Mouse (Mus musculus): ENCODE data around the gene Tasp1. TPM values are rescaled to one million over a fixed set of nuclear protein-coding genes. Genes with fewer than 3 reads are reported as not detected.
A peak's percentile ranks its signal among the peaks of the same experiment; 100 is the strongest.
"Not testable (repeated sequence)": the region's sequence is repeated elsewhere in the genome, so short reads cannot be mapped to it uniquely, and the experiment has no call there.

Gene Tasp1
- polyA plus RNA-seq, 1 experiment = 4.0 TPM

DNA sequence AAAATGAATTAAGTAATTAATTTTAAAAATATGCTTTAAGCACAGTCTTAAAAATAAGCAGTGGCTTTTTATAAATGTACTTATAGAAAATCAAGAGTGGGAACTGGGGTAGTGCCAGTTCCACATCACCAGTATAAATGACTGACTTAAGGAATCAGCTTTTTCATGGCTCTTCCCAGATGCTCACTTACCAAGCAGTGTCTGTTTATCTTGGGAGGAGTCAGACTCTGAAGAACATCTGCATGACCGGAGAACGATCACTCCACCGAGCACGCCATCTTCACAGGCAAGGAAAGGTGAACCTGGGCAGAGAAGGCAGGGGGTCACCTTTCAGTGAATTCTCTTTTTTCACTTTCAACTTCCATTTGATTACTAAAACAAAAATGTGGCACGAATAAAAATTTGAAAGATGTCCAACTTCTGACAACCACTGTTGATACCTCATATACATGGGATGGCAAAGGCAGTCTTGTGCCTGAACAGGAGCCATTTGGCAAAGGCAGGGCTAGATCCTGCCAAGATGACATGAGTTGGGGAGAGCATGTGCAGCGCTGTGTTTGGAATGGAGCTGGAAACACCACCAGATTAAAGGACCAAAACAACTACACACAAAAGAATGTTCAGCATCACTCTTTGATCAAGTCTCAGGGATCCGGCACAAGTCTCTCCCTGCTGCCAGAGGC lies 182.9 kb downstream of the Tasp1 start:
- peak; percentile 14 for DNase-seq (ENCODE audit: low read depth)

DNA sequence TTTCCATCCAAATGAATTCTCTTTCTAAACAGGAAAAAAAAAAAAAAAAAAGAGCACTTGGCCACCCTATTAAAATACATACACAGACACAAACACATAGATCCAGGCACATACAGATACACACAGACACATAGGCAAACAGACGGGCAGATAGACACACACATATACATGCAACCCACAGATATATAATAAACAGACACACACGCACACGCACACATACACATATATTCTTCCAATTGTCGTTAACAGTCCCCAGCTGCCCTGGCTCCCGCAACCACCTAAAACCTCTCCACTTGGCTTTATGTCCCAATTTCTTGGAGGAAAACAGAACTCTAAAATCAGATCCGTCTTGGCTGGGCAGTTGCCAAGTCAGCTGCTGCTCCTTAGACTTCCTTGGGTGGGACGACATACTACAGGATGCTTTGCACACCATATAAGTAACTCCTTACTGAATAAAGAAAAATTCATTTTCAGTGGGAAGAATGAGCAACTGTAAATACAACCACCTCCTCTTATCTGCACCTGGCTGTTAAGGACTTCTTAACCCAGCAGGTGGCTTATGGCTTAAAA lies 188.5 kb downstream of the Tasp1 start:
- DNase-seq (ENCODE audit: low read depth) = no peak

DNA sequence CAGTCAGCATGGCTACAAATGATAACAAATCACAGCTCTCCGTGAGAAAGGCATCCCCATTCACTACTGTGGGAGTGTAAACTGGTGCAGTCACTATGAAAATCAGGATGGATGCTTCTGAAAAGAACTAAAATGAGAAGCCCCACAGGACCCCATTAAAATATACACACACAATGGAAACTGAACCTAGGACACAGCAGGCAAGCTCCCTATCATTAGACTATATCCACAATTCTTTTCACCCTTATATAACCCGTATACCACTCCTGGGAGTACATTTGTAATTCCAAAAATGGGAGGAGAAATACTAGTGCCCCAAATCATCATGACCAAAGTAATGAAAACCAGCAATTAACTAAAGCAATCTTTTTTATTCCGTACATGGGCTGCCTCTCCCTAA lies 190.7 kb downstream of the Tasp1 start:
- no peak for DNase-seq (ENCODE audit: low read depth)

DNA sequence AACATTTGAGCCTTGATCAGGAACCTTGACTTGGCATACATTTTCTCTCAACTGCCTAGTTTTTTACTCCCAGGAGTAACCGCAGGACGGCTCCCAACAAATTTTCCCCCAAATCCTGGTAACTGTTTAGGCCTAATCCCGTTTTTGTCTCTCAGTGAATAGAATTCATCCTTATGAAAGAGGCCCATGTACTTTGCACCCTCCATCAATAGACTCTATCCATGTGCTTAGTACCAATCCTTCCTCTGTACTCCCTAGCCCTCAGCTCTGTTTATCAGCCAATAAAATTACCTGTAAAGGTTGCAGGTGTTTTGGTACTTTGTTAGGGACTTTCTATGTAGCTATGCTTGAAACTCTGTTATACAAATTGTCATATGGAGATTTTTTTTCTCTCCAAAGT lies 192.4 kb downstream of the Tasp1 start:
- DNase-seq (ENCODE audit: low read depth) = no peak

DNA sequence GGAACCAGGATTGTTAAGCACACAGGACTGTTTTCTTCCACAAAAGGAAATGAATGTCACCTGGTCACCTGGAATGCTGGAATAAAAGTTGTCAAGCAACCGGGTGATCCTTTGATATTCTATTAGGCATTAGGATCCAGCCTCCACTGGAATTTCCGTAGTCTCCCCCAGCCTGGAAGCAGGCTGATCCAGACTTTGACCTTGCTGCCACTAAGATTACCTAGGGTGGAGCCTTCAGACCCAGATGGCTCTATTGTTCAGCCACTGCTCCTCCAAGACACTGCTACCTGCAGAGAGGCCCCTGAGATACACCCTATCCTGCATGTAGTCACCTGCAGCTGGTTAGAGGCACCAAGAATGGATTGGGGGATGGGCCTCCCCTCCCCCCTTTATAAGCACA lies 192.8 kb downstream of the Tasp1 start:
- no peak for DNase-seq (ENCODE audit: low read depth)

DNA sequence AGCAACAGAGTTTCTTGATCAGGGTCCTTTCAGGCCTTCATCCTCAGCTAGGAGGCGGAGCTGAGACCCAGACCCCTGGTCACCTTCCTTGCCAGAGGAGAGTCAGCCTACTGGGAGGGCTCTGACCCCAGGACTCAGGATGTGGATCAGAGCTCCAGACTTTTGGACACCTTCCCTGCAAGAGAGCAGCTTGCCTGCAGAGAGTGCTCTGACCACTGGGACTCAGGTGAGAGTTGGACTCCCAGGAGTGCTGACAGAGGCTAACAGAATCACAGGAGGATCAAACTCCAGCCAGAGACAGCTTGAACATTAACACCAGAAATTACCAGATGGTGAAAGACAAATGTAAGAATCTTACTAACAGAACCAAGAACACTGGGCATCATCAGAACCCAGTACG lies 197.5 kb downstream of the Tasp1 start:
- DNase-seq (ENCODE audit: low read depth) = not testable (repeated sequence)

DNA sequence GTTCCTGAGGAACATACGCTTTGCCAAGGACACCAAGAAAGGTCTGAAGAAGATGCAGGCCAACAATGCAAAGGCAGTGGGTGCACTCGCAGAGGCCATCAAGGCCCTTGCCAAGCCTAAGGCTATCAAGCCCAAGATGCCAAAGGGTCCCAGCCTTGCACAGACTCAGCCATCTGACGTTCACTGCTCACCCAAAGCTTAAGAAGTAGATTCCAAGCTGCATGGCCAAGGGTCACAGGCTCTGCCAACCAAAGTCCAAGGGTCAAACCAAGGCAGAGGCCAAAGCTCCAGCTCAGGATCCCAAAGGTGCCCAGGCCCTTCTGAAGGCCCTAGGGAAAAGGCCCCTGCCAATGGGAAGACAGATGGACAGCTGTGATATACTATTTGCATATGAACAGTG lies 203.2 kb downstream of the Tasp1 start:
- not testable (repeated sequence) for DNase-seq (ENCODE audit: low read depth)

DNA sequence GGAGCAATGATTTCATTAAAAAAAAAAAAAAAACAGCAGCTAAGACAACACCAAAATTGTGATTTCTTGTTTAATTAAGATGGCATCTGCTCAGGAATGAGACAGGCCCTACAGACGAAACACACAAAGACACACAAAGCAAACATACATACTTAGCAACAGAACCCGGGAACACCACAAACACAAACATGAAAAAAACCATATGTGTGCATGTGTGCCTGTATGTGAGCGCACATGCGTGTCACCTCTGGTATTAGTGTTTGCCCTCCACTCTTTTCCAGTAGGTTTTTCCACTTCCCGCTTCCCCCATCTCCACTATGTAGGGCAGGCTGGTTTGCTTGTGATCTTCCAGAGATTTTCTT lies 206.5 kb downstream of the Tasp1 start:
- DNase-seq (ENCODE audit: low read depth) = no peak

DNA sequence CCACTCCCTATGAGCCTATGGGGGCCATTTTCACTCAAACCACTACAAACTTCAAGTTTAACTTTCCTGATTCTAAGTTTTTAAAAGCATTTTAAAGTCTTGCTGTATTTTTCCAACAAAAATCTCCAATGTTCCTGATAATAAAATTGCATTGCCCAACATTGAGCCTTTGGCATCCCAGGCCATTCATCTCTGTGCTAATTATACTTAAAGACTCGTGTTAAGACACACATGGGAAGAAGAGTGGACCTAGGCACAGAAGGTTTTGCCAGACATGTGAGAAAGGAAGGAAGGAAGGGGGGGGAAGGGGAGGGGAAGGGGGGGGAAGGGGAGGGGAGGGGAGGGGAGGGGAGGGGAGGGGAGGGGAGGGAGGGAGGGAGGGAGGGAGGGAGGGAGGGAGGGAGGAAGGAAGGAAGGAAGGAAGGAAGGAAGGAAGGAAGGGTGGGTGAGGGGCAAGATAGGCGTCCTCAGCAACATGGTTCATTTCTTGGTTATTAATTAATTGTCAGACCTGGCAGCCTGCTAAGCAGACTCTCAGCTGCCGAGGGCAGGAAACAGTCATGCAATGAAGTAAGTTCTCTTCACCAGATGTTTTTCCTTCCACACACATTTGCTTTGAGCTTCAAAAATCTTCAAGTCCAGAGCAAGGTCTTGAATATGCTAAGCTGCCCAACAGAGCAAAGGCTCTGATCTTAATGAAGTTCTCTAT lies 207.0 kb downstream of the Tasp1 start:
- DNase-seq (ENCODE audit: low read depth) = no peak

DNA sequence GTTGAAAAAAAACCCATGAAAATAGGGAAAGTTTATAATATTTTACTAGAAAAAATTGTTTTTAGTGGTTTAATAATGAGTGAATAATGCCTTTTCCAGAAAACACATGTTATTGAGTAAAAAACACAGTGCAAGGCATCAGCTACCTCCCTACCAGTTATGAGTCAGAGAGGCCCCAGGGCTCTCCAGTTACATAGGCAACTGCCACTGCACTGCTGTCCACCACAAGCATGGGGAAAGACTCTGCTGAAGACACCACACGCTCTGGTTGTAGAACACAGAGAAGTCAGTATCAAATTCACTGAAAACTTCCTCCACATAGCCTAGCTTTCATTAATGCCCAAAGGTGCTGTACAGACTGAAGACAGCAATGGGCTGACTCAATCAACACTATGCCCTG lies 217.0 kb downstream of the Tasp1 start:
- no peak for DNase-seq (ENCODE audit: low read depth)

DNA sequence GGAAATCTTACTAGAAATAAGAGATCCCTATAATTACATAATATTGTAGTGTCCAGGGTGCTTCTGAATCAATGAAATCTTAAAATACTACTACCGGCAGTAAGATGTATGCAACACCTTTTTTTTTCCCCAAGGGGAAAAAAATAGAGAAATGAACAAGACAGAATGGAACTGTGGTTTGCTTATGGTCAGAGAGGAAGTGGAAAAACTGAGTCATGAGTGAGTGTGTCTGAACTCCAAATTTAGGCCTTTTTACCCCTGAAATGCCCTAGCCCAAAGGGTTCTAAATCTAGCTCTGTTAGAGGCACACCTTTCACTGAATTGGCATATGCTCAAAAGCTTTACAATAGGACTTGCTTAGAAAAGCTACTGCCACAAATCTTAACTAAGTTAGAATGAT lies 225.2 kb downstream of the Tasp1 start:
- DNase-seq (ENCODE audit: low read depth) = no peak

DNA sequence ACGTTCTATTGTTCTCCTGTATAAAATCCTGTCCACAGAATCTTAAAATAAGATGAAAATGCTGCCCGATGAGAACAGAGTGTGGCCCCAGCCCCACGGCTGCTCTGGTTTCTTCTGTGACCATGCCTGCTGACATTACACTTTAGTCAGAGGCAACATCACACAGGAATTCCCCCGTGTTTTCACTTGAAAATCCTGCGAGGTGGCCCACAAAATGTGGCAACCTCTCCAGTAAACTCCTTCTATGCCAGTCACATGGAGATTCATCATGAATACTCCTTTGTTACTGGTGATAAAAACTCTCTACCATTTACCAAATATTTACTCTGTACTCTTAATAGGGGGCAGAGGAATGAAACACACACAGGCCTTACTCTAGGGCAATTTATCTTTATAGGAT lies 225.7 kb downstream of the Tasp1 start:
- no peak for DNase-seq (ENCODE audit: low read depth)

DNA sequence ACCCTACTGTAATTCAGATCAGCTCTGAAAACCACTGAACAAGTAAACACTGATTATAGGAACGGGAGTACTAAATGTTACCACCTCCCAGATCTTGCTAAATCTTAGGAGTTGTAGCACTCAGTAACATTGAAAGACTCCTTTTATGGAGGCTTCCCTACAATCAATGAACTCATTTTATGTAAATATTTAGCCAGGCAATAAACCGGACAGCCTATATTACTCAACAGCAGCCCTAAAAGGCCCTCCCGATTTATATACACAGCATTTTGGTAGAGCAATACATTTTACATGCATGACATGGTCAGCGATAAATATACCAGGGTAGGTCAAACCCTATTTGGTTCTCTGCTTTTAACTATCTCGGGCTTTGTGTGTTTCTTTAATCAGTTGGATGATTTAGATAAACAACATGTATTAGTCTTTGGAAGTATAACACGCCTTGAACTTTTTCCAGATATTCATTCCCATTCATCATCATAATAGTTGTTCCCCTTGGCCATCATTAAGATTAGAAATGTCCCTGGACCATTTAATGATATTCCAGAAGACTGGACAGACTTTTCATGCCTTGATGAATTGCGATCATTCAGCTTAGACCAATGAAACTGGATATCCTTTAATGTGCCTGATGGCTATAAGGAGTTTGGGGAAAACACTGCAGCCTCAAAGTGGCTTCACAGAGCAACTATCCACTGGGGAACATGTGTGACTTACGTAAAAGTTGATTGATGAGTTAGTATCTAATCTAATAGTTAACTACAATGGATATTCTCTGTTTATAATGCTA lies 244.8 kb downstream of the Tasp1 start:
- DNase-seq (ENCODE audit: low read depth) = no peak

DNA sequence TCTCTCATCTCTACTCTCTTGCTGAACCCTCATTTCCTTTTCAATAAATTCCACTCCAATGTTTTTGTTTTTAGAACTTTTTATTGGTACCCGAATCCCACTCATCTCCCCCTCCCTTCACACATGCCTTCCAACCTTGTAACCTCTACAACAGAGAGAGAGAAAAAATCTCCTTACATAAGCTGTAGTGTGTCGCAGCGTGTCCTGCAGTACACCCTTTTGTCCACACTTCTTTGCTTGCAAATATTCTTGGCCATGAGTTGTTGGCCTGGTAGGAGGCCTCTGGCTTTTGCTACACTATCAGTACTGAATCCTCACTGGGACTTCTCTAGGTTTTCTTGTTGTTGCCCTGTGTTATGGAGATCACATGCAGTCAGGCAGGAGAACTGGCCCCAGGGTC lies 249.3 kb downstream of the Tasp1 start:
- DNase-seq (ENCODE audit: low read depth) = no peak

DNA sequence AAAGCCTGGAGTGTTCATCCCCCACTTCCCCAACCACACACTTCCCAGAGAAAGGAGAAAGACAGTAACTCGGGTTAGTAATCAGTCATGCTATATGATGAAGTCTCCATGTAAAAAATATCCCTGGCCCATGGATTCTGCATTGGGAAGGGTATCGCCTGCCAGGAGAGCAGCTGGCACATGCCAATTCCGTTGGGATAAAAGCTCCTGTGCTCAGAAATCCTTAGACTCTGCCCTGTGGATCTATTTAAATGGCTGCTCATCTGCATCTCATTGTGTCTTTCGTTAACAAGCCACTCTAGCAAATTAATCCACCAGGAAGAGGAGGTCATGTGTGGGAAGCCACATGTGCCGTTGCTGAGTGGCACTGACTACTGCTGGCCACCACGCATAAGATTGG lies 258.7 kb downstream of the Tasp1 start:
- DNase-seq (ENCODE audit: low read depth) = no peak

DNA sequence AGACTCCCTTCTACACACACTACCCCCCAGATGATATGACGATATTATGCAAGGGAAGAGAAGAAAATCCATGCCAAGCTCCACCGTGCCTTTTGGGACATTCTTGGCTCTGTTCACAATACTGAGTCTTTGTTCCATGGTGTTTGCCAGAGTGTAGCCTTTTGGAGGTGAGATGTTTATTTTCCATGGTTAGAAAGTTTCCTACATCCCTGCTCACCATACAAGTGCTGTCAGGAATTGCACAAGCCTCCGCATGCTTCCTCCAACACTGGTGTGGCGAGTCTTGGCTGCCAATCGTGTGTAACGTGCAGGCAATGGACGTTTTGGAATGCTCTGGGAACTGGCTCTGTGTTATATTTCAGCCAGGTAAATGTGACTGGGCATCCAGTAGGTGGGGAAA lies 262.6 kb downstream of the Tasp1 start:
- DNase-seq (ENCODE audit: low read depth) = peak; percentile 64

DNA sequence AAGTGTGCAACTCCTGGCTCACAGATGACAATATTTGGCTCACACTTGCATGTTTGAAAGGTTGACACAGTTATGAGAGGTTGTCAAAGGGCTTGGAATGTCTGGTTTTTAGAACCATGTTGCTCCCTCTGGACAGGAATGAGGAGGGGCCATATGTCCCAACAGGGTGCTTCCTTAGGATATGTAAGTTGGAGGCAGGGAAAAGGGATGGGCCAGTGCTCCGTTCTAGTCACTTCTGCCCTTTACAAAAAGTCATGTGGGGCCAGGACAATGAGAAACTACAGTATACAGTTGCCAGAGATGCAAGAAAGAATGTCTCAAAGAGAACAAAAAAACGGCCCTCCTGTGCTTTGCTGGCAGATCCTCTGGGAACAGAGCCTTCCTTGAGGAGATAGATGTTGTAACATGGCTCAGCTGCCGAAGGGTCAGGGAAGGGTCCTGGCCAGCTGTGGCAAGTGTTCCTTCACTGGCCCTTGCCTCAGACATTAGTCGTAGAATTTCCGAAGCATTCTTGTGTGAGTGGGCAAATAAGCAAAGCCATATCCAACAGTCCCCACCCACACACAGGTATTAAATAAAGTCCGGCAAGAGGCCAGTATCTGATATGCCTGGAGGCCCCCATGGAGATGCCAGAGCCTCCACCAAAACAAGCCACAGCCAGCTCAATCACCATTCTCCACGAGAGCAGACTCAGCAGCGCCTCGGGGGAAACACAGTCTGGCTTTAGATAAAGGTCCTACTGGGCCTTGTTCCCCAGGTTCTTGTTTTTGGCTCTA lies 274.1 kb downstream of the Tasp1 start:
- peak; percentile 84 for DNase-seq (ENCODE audit: low read depth)

DNA sequence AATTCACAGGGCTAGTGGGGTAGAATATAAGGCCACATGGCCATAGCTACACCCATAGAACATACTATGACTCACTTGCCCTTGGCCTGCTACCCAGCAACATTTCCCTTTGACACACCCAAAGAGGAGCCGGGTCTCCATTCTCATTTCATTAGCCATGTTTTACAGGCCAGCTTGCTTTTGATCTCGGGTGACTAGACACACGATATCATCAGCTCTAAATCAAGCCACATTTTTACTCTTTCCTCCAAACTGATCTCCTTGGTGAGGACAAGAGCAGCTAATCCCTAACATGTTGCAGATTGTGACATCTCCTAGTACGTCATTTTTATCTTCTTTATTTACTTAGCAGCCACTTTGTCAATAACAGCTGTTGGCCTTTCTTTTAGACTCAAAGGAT lies 277.9 kb downstream of the Tasp1 start:
- DNase-seq (ENCODE audit: low read depth) = no peak

DNA sequence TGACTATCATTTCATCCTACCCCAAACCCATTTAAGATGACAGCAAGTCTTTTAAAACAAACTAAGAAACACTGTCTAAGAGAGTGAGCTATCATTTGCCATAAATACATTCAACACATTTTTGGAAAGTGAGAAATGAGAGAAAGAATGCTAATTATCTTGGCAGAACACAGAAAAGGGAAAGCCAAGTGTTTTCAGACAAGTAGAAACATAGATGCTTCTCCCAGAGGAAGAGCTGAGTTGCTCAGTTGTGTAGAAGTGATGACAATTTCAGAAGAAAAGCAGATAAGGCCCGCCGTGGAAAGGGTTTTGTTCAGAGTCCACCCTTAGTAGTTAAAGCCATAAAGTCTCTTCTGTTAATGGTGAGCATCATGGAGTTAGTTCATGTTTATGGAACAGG lies 281.7 kb downstream of the Tasp1 start:
- no peak for DNase-seq (ENCODE audit: low read depth)

DNA sequence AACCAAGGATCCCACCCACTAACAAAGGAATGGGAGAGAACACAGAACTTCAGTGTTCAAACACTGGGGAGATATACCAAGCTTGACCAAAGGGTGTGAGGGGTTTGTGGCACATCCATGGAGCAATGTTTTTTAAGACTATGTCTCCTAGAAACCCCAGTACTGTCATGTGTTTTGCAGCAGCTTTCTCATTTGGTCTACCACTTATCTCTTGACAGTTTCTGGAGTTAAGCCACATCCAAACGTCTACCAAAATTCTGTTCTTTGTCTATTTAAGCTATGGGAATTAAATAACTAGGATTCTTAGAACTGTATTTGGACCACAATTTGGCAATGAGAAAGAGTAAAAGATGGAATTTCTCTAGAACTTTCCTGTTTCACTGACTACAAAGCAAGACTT lies 282.1 kb downstream of the Tasp1 start:
- no peak for DNase-seq (ENCODE audit: low read depth)

Measured in gonadal fat pad, adult 2 months (tissue).